Mouse (Mus musculus) cerebellum, adult 2 months (tissue): ENCODE data around the gene Runx3.

Source experiments
- CTCF ChIP-seq: fragments of 200-500 bp; IDR thresholded peaks from 2 replicates; pipeline ENCODE4 v1.5.1; 2011; ENCODE audit warnings: low read depth, mild to moderate bottlenecking, control low read depth, low read length, moderate library complexity, borderline replicate concordance; ENCODE audit not compliant: insufficient read depth
- POLR2A ChIP-seq: fragments of 200-500 bp; IDR thresholded peaks from 2 replicates; pipeline ENCODE4 v1.6.1; 2011; ENCODE audit warnings: low read length, control low read depth, borderline replicate concordance; ENCODE audit not compliant: insufficient read depth

DNA sequence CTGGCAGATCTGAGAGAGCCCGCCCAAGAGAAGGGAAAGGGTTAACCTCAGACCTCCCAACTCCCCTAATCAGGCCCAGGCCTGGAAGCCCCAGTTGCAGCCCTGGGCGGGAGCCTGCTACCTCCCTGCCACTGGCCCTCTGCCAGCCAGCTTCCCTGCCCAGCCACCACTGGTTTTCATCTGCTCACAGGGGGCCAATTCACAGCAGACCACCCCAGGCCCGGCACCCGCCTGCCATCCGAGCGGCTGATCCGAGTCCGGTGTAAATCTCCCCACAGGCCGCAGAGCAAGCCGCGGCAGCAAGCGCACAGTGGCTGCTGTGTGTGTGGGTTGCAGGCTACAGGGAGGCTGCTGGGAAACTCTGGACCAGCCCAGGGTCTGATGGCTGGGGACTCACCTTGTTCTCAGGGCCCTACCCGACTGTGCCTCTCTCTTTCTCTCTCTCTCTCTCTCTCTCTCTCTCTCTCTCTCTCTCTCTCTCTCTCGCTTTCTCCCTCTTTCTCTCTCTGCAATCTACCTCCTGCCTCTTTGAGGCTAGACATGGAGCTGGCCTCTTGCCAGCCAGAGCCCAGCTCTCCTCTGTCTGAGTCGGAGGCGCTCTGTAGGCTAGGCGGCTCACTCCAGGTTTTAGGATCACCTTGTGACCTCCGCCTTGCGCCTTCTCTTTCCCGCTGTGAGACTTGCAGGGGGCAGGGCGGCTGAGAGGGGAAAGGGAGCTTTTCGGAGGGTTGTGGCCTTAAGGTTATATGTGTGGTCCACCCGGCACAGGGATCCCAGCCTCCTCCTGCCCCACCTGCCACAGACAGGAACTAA, 46.2 kb downstream of the Runx3 start:
- TF ChIP-seq POLR2A (no peak), CTCF (no peak)
